Mouse (Mus musculus): ENCODE measurements around the gene Olfr699. TPM values are rescaled to one million over a fixed set of nuclear protein-coding genes. Genes with fewer than 3 reads are reported as not detected.
"Not testable (repeated sequence)": the region's sequence is repeated elsewhere in the genome, so short reads cannot be mapped to it uniquely, and the experiment has no call there.

Gene Olfr699
- polyA plus RNA-seq (2015; fragmentation: Nextera tagmentation; extraction: Ambion mirVana): not detected in 2 replicates

- 81% methylated on average over 1 of the region's 1 CpGs for WGBS
These were observed at the start of gene Olfr699 for GRCm38 (mm10) chr7:106793098-106793497. Gene Olfr699 (minus strand): TSS chr7:106793198.

GRCm38 (mm10) chr7:106833793-106834192 is 40.8 kb upstream of the Olfr699 start, which contains the start of gene Olfr702:
Gene Olfr702 (minus strand): TSS chr7:106833893.
- Histone ChIP-seq H3K4me3 (ENCODE audit: low read length) (no peak within 1 kb of the TSS), H3K36me3 (ENCODE audit: control insufficient read depth, insufficient read depth, low read length) (no peaks in the 10 kb centered on the region), H3K27ac (ENCODE audit: low read length) (no peak within 1 kb of the TSS), H3K4me2 (ENCODE audit: low read depth, low read length) (no peak within 1 kb of the TSS), H3K4me1 (ENCODE audit: control insufficient read depth, insufficient read depth, low read length) (no peaks in the 10 kb centered on the region), H3K9me3 (ENCODE audit: control insufficient read depth, low read length) (no peaks in the 10 kb centered on the region), H3K27me3 (replicated peaks; ENCODE audit: control insufficient read depth, insufficient read depth, low read length) (no peaks in the 10 kb centered on the region), H3K9ac (ENCODE audit: low read depth, low read length) (no peak within 1 kb of the TSS)
- ATAC-seq: no peak

More at GRCm38 (mm10) chr7:106793098-106793497, at the start of gene Olfr699:
- Histone ChIP-seq H3K4me2 (ENCODE audit: low read depth, low read length) (no peak within 1 kb of the TSS), H3K36me3 (ENCODE audit: control insufficient read depth, insufficient read depth, low read length) (no peaks in the 10 kb centered on the region), H3K4me1 (ENCODE audit: control insufficient read depth, insufficient read depth, low read length) (no peaks in the 10 kb centered on the region), H3K27ac (ENCODE audit: low read length) (no peak within 1 kb of the TSS), H3K27me3 (replicated peaks; ENCODE audit: control insufficient read depth, insufficient read depth, low read length) (no peaks in the 10 kb centered on the region), H3K9me3 (ENCODE audit: control insufficient read depth, low read length) (no peaks in the 10 kb centered on the region), H3K4me3 (ENCODE audit: low read length) (no peak within 1 kb of the TSS), H3K9ac (ENCODE audit: low read depth, low read length) (no peak within 1 kb of the TSS)
- no peak for ATAC-seq

GRCm38 (mm10) chr7:106818414-106818813 is 25.4 kb upstream of the Olfr699 start:
- H3K27me3 ChIP-seq (replicated peaks; ENCODE audit: control insufficient read depth, insufficient read depth, low read length): no peaks in the 10 kb centered on the region
- H3K4me1 ChIP-seq (ENCODE audit: control insufficient read depth, insufficient read depth, low read length): no peaks in the 10 kb centered on the region
- no peak overlapping the region for H3K9ac ChIP-seq (ENCODE audit: low read depth, low read length)
- H3K36me3 ChIP-seq (ENCODE audit: control insufficient read depth, insufficient read depth, low read length): no peaks in the 10 kb centered on the region
- H3K27ac ChIP-seq (ENCODE audit: low read length): no peak overlapping the region
- H3K4me2 ChIP-seq (ENCODE audit: low read depth, low read length): no peak overlapping the region
- no peak for ATAC-seq
- no peak overlapping the region for H3K4me3 ChIP-seq (ENCODE audit: low read length)
- no peaks in the 10 kb centered on the region for H3K9me3 ChIP-seq (ENCODE audit: control insufficient read depth, low read length)

- no peak overlapping the region for H3K4me2 ChIP-seq (ENCODE audit: low read depth, low read length)
- WGBS: 48% methylated on average over 2 of the region's 2 CpGs
- ATAC-seq: no peak
- H3K27ac ChIP-seq (ENCODE audit: low read length): no peak overlapping the region
- H3K4me1 ChIP-seq (ENCODE audit: control insufficient read depth, insufficient read depth, low read length): no peaks in the 10 kb centered on the region
- no peaks in the 10 kb centered on the region for H3K27me3 ChIP-seq (replicated peaks; ENCODE audit: control insufficient read depth, insufficient read depth, low read length)
- no peaks in the 10 kb centered on the region for H3K9me3 ChIP-seq (ENCODE audit: control insufficient read depth, low read length)
- H3K9ac ChIP-seq (ENCODE audit: low read depth, low read length): no peak overlapping the region
- H3K4me3 ChIP-seq (ENCODE audit: low read length): no peak overlapping the region
- H3K36me3 ChIP-seq (ENCODE audit: control insufficient read depth, insufficient read depth, low read length): no peaks in the 10 kb centered on the region
These were observed 22.8 kb upstream of the Olfr699 start for GRCm38 (mm10) chr7:106815775-106816174.

GRCm38 (mm10) chr7:106813829-106814228 is 20.8 kb upstream of the Olfr699 start, which contains the start of gene Olfr701:
Gene Olfr701 (plus strand): TSS chr7:106814129.
- H3K4me1 ChIP-seq (ENCODE audit: control insufficient read depth, insufficient read depth, low read length): no peaks in the 10 kb centered on the region
- no peaks in the 10 kb centered on the region for H3K36me3 ChIP-seq (ENCODE audit: control insufficient read depth, insufficient read depth, low read length)
- no peaks in the 10 kb centered on the region for H3K9me3 ChIP-seq (ENCODE audit: control insufficient read depth, low read length)
- no peak within 1 kb of the TSS for H3K9ac ChIP-seq (ENCODE audit: low read depth, low read length)
- ATAC-seq: no peak
- 69% methylated on average over 2 of the region's 2 CpGs for WGBS
- no peak within 1 kb of the TSS for H3K27ac ChIP-seq (ENCODE audit: low read length)
- no peak within 1 kb of the TSS for H3K4me3 ChIP-seq (ENCODE audit: low read length)
- no peak within 1 kb of the TSS for H3K4me2 ChIP-seq (ENCODE audit: low read depth, low read length)
- no peaks in the 10 kb centered on the region for H3K27me3 ChIP-seq (replicated peaks; ENCODE audit: control insufficient read depth, insufficient read depth, low read length)

- 87% methylated on average over 1 of the region's 1 CpGs for WGBS
- Histone ChIP-seq H3K4me2 (ENCODE audit: low read depth, low read length) (no peak within 1 kb of the TSS), H3K36me3 (ENCODE audit: control insufficient read depth, insufficient read depth, low read length) (no peaks in the 10 kb centered on the region), H3K9me3 (ENCODE audit: control insufficient read depth, low read length) (no peaks in the 10 kb centered on the region), H3K9ac (ENCODE audit: low read depth, low read length) (no peak within 1 kb of the TSS), H3K4me1 (ENCODE audit: control insufficient read depth, insufficient read depth, low read length) (no peaks in the 10 kb centered on the region), H3K27me3 (replicated peaks; ENCODE audit: control insufficient read depth, insufficient read depth, low read length) (no peaks in the 10 kb centered on the region), H3K4me3 (ENCODE audit: low read length) (no peak within 1 kb of the TSS), H3K27ac (ENCODE audit: low read length) (no peak within 1 kb of the TSS)
- no peak for ATAC-seq
These were observed 15.7 kb upstream of the Olfr699 start, which contains the start of gene Olfr700 for GRCm38 (mm10) chr7:106808734-106809133. Gene Olfr700 (minus strand): TSS chr7:106808834.

- H3K4me2 ChIP-seq (ENCODE audit: low read depth, low read length): no peak overlapping the region
- no peaks in the 10 kb centered on the region for H3K4me1 ChIP-seq (ENCODE audit: control insufficient read depth, insufficient read depth, low read length)
- no peak overlapping the region for H3K9ac ChIP-seq (ENCODE audit: low read depth, low read length)
- H3K9me3 ChIP-seq (ENCODE audit: control insufficient read depth, low read length): no peaks in the 10 kb centered on the region
- no peaks in the 10 kb centered on the region for H3K36me3 ChIP-seq (ENCODE audit: control insufficient read depth, insufficient read depth, low read length)
- H3K4me3 ChIP-seq (ENCODE audit: low read length): no peak overlapping the region
- no peaks in the 10 kb centered on the region for H3K27me3 ChIP-seq (replicated peaks; ENCODE audit: control insufficient read depth, insufficient read depth, low read length)
- no peak overlapping the region for H3K27ac ChIP-seq (ENCODE audit: low read length)
- no peak for ATAC-seq
These were observed 4.7 kb downstream of the Olfr699 start for GRCm38 (mm10) chr7:106788330-106788729.

- ATAC-seq; H3K9ac ChIP-seq (ENCODE audit: low read depth, low read length): not testable (repeated sequence)
- 89% methylated on average over 2 of the region's 2 CpGs for WGBS
These were observed 32.0 kb downstream of the Olfr699 start for GRCm38 (mm10) chr7:106761008-106761407.

GRCm38 (mm10) chr7:106758800-106759199 is 34.2 kb downstream of the Olfr699 start:
- no peak overlapping the region for H3K4me3 ChIP-seq (ENCODE audit: low read length)
- no peak overlapping the region for H3K27ac ChIP-seq (ENCODE audit: low read length)
- no peak overlapping the region for H3K4me2 ChIP-seq (ENCODE audit: low read depth, low read length)
- no peaks in the 10 kb centered on the region for H3K27me3 ChIP-seq (replicated peaks; ENCODE audit: control insufficient read depth, insufficient read depth, low read length)
- H3K9ac ChIP-seq (ENCODE audit: low read depth, low read length): no peak overlapping the region
- 87% methylated on average over 2 of the region's 2 CpGs for WGBS
- no peak for ATAC-seq
- H3K9me3 ChIP-seq (ENCODE audit: control insufficient read depth, low read length): no peaks in the 10 kb centered on the region
- no peaks in the 10 kb centered on the region for H3K36me3 ChIP-seq (ENCODE audit: control insufficient read depth, insufficient read depth, low read length)
- no peaks in the 10 kb centered on the region for H3K4me1 ChIP-seq (ENCODE audit: control insufficient read depth, insufficient read depth, low read length)

More at GRCm38 (mm10) chr7:106761008-106761407, 32.0 kb downstream of the Olfr699 start:
- not testable (repeated sequence) for H3K27me3 ChIP-seq (replicated peaks; ENCODE audit: control insufficient read depth, insufficient read depth, low read length); H3K4me1 ChIP-seq (ENCODE audit: control insufficient read depth, insufficient read depth, low read length); H3K36me3 ChIP-seq (ENCODE audit: control insufficient read depth, insufficient read depth, low read length); H3K27ac ChIP-seq (ENCODE audit: low read length); H3K9me3 ChIP-seq (ENCODE audit: control insufficient read depth, low read length); H3K4me3 ChIP-seq (ENCODE audit: low read length); H3K4me2 ChIP-seq (ENCODE audit: low read depth, low read length)

GRCm38 (mm10) chr7:106755297-106755696 is 37.7 kb downstream of the Olfr699 start, which contains the start of gene Olfr698:
Gene Olfr698 (minus strand): TSS chr7:106755397.
- no peak for ATAC-seq
- Histone ChIP-seq H3K27me3 (replicated peaks; ENCODE audit: control insufficient read depth, insufficient read depth, low read length) (no peaks in the 10 kb centered on the region), H3K4me3 (ENCODE audit: low read length) (no peak within 1 kb of the TSS), H3K4me1 (ENCODE audit: control insufficient read depth, insufficient read depth, low read length) (no peaks in the 10 kb centered on the region), H3K9ac (ENCODE audit: low read depth, low read length) (no peak within 1 kb of the TSS), H3K9me3 (ENCODE audit: control insufficient read depth, low read length) (no peaks in the 10 kb centered on the region), H3K4me2 (ENCODE audit: low read depth, low read length) (no peak within 1 kb of the TSS), H3K36me3 (ENCODE audit: control insufficient read depth, insufficient read depth, low read length) (no peaks in the 10 kb centered on the region), H3K27ac (ENCODE audit: low read length) (no peak within 1 kb of the TSS)

Data from intestine, embryonic 16.5 days (tissue).